Mouse (Mus musculus) Muller cell, postnatal 12 days (primary cell): ENCODE measurements around the gene Ctnnd2.

Source experiments
- DNase-seq: peaks from one replicate; pipeline ENCODE4 v3.0.0-alpha.2; 2015; ENCODE audit errors: inconsistent ontology term

The Ctnnd2 gene

GRCm38 (mm10) chr15:30990421-30991252 is 818.2 kb downstream of the Ctnnd2 start:
- peak; percentile 67 for DNase-seq

DNA sequence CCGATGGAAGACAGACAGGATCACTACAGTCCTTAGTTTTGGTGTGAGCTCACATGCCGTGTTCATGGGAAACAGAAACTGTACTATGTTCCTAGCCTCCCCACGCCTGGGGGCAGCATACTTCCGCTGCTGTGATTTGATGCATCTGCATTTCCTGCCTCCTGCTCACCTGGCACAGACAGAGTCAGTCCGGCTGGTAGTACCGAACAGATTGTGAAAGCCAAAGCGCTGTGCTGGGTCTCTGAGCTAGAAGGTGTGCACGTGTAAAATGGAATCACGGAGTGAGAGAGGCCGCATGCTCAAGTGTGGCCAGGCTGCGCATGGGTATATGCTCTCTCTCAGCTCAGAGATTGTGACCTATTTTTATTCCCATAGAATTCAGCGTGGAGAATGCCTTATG is 820.0 kb downstream of the Ctnnd2 start:
- no peak for DNase-seq

GRCm38 (mm10) chr15:30992901-30993300 is 820.5 kb downstream of the Ctnnd2 start:
- no peak for DNase-seq

DNA sequence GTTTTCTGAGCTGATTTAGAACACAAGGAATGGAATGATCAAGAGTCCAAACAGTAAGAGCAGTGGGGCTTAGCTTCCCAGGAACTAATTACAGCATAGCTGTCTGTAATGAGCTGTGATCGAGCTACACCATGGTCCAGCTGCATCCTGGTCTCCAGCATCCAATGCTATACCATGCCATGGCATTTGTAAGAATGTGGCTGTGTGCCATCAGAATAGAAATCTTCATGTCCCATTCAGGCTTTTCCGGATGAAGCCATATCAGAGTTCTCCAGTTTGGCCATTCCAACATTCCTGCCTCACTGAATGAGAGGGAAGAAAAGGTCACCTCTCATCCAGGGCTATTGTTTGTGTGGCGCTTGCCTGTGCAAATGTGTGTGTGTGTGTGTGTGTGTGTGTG is 823.0 kb downstream of the Ctnnd2 start:
- DNase-seq, result peak; percentile 61

GRCm38 (mm10) chr15:31004468-31004867 is 832.1 kb downstream of the Ctnnd2 start:
- no peak for DNase-seq

GRCm38 (mm10) chr15:31004976-31005375 is 832.6 kb downstream of the Ctnnd2 start:
- DNase-seq, result no peak

- no peak for DNase-seq
Measured at GRCm38 (mm10) chr15:31006050-31006824, 833.8 kb downstream of the Ctnnd2 start.

DNA sequence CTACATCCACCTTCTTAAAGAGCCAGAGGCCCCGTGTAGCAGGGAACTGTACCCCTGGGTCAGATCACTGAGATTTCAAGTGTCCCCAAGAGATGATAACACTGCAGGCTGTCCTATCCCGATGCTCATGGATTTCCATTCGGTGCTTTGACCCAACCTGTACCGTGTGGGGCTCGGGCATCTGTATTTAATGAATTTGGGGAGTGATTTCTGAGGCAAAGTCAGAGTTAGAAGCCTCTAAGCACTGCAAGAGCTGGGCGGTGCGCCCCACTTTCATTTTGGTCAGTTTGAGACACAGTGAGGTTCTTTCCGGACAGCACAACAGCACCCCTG is 834.4 kb downstream of the Ctnnd2 start:
- DNase-seq, result no peak

DNA sequence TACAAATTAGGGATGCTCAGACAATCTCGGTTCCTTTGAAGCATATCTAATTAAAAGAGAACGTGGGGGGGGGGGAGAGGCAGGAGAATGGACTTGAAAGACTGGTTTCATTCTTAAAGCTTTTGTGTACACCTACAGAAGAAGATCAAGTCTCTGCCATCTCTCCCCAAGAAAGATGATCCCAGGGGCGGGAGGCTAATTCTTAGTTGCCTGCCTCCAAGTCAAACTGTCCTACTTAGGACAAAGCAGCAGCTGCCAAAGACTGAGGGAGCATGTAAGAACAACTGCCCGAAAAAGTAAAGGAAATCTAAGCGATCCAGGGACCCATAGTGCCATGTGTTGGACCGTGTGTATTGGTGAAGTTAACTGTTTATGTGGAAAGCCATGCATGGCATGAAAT is 836.2 kb downstream of the Ctnnd2 start:
- no peak for DNase-seq

- no peak for DNase-seq
Measured at GRCm38 (mm10) chr15:31020769-31021168, 848.4 kb downstream of the Ctnnd2 start.

- no peak for DNase-seq
Measured at GRCm38 (mm10) chr15:31022012-31022411, 849.6 kb downstream of the Ctnnd2 start.

DNA sequence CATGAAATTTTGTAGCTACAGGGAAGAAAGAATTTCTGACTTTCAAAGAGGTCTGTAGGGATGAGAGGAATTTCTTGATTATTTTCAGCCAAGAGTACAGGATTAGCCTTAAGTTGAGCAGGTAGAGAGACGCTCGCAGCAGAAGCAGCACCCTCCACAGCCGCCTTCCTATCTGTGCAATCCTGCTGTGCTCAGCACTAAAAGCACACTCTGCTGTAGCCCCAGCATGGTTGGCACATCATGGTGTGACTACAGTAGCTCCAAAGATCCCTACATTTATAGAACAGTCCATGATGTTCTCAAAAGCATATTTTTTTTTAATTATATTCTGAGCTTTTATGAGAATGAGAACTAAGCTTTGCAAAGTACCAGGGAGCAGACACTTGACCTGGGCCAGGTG is 850.1 kb downstream of the Ctnnd2 start:
- no peak for DNase-seq

DNA sequence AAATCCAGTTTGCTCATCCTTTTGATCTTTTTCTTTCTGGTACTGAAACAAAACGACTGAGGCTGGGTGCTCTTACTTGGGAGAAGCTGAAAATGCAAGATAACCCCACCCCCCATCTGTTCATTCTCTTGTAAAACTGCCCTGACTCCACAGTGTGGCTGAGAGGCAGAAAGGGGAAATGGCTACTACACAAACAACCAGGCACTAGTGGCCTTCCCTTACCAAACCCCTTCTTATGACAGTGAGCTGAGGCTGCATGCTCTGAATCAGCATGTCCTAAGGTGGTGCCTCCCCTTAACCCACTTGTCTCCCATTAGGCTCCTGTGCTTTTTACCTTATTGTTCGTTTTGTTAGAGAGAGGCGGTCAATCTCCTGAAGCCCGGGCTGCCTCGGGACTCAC is 851.4 kb downstream of the Ctnnd2 start:
- DNase-seq, result no peak

- DNase-seq, result no peak
Measured at GRCm38 (mm10) chr15:31027448-31028230, 855.2 kb downstream of the Ctnnd2 start.

- no peak for DNase-seq
Measured at GRCm38 (mm10) chr15:31044983-31045382, 872.6 kb downstream of the Ctnnd2 start.

GRCm38 (mm10) chr15:31051496-31051895 is 879.1 kb downstream of the Ctnnd2 start:
- DNase-seq, result no peak

- DNase-seq, result no peak
Measured at GRCm38 (mm10) chr15:31056145-31056544, 883.8 kb downstream of the Ctnnd2 start.

GRCm38 (mm10) chr15:31058315-31058714 is 885.9 kb downstream of the Ctnnd2 start:
- no peak for DNase-seq

DNA sequence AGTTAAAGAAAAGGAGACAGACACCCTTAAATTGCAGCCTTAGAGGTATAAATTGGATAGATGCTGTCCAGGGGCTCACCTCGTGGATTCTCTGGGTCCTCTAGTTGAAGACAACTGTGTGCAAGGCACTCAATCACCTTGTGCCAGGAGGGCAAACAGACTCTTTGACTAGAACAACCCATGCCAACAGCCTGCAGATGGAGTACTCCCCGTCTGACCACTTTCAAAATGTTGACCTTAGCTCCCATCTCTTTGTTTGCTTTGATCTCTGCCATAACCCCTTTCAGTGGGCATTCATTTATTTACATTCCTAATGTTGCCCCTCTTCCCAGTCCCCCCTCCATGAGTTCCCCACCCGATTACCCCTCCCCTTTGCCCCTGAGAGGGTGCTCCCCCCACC is 891.3 kb downstream of the Ctnnd2 start:
- DNase-seq, result no peak

DNA sequence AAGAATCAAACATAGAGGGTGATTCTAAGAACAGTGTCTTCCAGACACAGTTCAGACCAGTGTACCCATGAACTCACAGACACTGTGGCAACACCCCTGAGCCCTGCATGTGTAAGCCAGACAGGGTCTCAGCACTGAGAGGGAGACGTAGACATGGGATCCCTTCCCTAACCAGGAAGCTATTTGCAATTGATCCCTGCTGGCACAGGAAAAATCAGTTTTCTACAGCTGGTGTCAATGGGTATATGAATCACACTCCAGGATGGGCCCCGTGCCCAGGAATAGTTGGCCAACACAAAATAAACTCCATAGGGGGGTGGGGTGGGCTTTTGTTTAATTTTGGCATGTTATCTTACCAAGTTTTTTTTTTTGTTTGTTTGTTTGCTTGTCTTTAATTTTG is 895.7 kb downstream of the Ctnnd2 start:
- peak; percentile 95 for DNase-seq

DNA sequence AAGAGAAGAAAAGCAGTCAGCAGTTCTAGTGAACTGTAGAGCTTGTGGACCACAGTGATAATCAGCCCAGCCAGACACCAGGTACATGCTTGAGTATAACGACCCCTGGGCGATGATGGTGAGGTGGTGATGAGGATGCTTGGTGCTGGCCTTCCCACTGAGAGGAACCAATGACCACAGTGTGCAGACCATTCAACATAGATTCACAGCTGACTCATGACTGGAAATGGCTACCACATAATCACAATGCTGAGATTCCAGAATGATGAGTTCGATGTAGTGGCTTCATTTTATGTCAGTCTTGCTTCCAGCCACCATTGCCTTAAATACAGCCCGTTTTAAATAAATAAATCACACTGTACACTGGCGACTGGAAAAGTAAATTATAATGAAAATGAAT is 897.9 kb downstream of the Ctnnd2 start:
- peak; percentile 90 for DNase-seq
